Mouse (Mus musculus) thymus, adult 2 months (tissue): ENCODE results near the gene Ppm1n.

Experiments
- CTCF ChIP-seq: fragments of 200-500 bp; IDR thresholded peaks from 2 replicates; pipeline ENCODE4 v1.5.1; 2012; ENCODE audit warnings: mild to moderate bottlenecking, control low read depth, low read length, moderate library complexity, borderline replicate concordance; ENCODE audit not compliant: control insufficient read depth, poor library complexity, insufficient read depth; ENCODE audit errors: extremely low read depth
- POLR2A ChIP-seq: fragments of 200-500 bp; IDR thresholded peaks from 2 replicates; pipeline ENCODE4 v1.6.1; 2012; ENCODE audit warnings: mild to moderate bottlenecking, low read length, control low read depth, moderate library complexity; ENCODE audit not compliant: control insufficient read depth, poor library complexity, insufficient read depth; ENCODE audit errors: extremely low read depth

- TF ChIP-seq CTCF (no peak), POLR2A (no peak)
Observed at GRCm38 (mm10) chr7:19327128-19327527, 47.3 kb upstream of the Ppm1n start.
